Mouse (Mus musculus) kidney, embryonic 14.5 days (tissue): ENCODE measurements around the gene Minpp1. TPM values are rescaled to one million over a fixed set of nuclear protein-coding genes. Genes with fewer than 3 reads are reported as not detected.

ENCODE experiments used
- ATAC-seq: fragments of 200-750 bp; cut with Nextera tagmentation; 2 replicates; pipeline ENCODE4 v1.8.0; 2017; ENCODE audit warnings: moderate number of reproducible peaks, mild to moderate bottlenecking, moderate TSS enrichment, moderate library complexity; ENCODE audit not compliant: low FRiP score, low TSS enrichment
- H3K27ac ChIP-seq: fragments of 300-500 bp; sonication (generic); 2 replicates; pipeline ENCODE4 v1.5.1; 2014; ENCODE audit warnings: low read depth, mild to moderate bottlenecking, low read length, moderate library complexity, mixed read lengths
- H3K27me3 ChIP-seq: fragments of 300-500 bp; sonication (generic); 2 replicates; pipeline ENCODE4 v1.6.1; 2014; ENCODE audit warnings: mild to moderate bottlenecking, low read length; ENCODE audit not compliant: control insufficient read depth, insufficient read depth
- H3K36me3 ChIP-seq: fragments of 300-500 bp; sonication (generic); 2 replicates; pipeline ENCODE4 v1.6.1; 2014; ENCODE audit warnings: low read length, mixed read lengths; ENCODE audit not compliant: control insufficient read depth, insufficient read depth
- H3K4me1 ChIP-seq: fragments of 300-500 bp; sonication (generic); 2 replicates; pipeline ENCODE4 v1.6.1; 2014; ENCODE audit warnings: low read length, mixed read lengths; ENCODE audit not compliant: control insufficient read depth, insufficient read depth
- H3K4me2 ChIP-seq: fragments of 300-500 bp; sonication (generic); replicated peaks from 2 replicates; pipeline ENCODE4 v1.6.1; 2014; ENCODE audit warnings: low read depth, mild to moderate bottlenecking, low read length
- H3K4me3 ChIP-seq: fragments of 300-500 bp; sonication (generic); 2 replicates; pipeline ENCODE4 v1.5.1; 2014; ENCODE audit warnings: mild to moderate bottlenecking, low read length
- H3K9ac ChIP-seq: fragments of 300-500 bp; sonication (generic); 2 replicates; pipeline ENCODE4 v1.6.1; 2014; ENCODE audit warnings: low read depth, mild to moderate bottlenecking, low read length, moderate library complexity
- H3K9me3 ChIP-seq: fragments of 300-500 bp; sonication (generic); 2 replicates; pipeline ENCODE4 v1.6.1; 2016; ENCODE audit warnings: low read length; ENCODE audit not compliant: control insufficient read depth
- WGBS: fragments of 180-500 bp; shearing (Covaris S2); extraction: QIAGEN DNeasy Blood & Tissue Kit; methylation state at CpG from one replicate; pipeline ENCODE4 v1.1.7; 2014; 5-methylcytosine and 5-hydroxymethylcytosine counted together
- polyA plus RNA-seq: library from polyadenylated mRNA; unstranded; fragments of >200 nt; fragmentation: Nextera tagmentation; extraction: Ambion mirVana; gene quantifications from 2 replicates; pipeline ENCODE4 v1.2.1, GENCODE M21; 2014

The Minpp1 gene
- polyA plus RNA-seq, 1 experiment from 2014 or later: 82.4 TPM

GRCm38 (mm10) chr19:32527139-32527538 is 41.6 kb downstream of the Minpp1 start:
- no peak for ATAC-seq
- H3K4me3 ChIP-seq: no peak overlapping the region
- H3K27me3 ChIP-seq: no peaks in the 10 kb centered on the region
- WGBS: 95% methylated on average over 5 of the region's 5 CpGs
- no peak overlapping the region for H3K27ac ChIP-seq
- H3K36me3 ChIP-seq: no peaks in the 10 kb centered on the region
- H3K4me2 ChIP-seq: no peak overlapping the region
- H3K9ac ChIP-seq: no peak overlapping the region
- H3K9me3 ChIP-seq: no peaks in the 10 kb centered on the region
- H3K4me1 ChIP-seq: no peaks in the 10 kb centered on the region

- Histone ChIP-seq H3K4me2 (no peak overlapping the region), H3K36me3 (no peaks in the 10 kb centered on the region), H3K27ac (no peak overlapping the region), H3K9ac (no peak overlapping the region), H3K27me3 (no peaks in the 10 kb centered on the region), H3K4me3 (no peak overlapping the region), H3K9me3 (no peaks in the 10 kb centered on the region), H3K4me1 (no peaks in the 10 kb centered on the region)
- WGBS: 65% methylated on average over 3 of the region's 3 CpGs
- no peak for ATAC-seq
Measured at GRCm38 (mm10) chr19:32528723-32529122, 43.2 kb downstream of the Minpp1 start.

- H3K4me2 ChIP-seq: no peak overlapping the region
- H3K4me1 ChIP-seq: no peaks in the 10 kb centered on the region
- H3K4me3 ChIP-seq: no peak overlapping the region
- H3K27me3 ChIP-seq: no peaks in the 10 kb centered on the region
- H3K9ac ChIP-seq: no peak overlapping the region
- H3K9me3 ChIP-seq: no peaks in the 10 kb centered on the region
- no peak for ATAC-seq
- H3K27ac ChIP-seq: no peak overlapping the region
- WGBS: 91% methylated on average over 11 of the region's 11 CpGs
- no peaks in the 10 kb centered on the region for H3K36me3 ChIP-seq
Measured at GRCm38 (mm10) chr19:32529252-32529942, 43.8 kb downstream of the Minpp1 start.

- Histone ChIP-seq H3K27ac (no peak overlapping the region), H3K4me3 (no peak overlapping the region), H3K27me3 (no peaks in the 10 kb centered on the region), H3K4me1 (no peaks in the 10 kb centered on the region), H3K9me3 (no peaks in the 10 kb centered on the region), H3K9ac (no peak overlapping the region), H3K4me2 (no peak overlapping the region), H3K36me3 (no peaks in the 10 kb centered on the region)
- ATAC-seq: no peak
- WGBS: 90% methylated on average over 7 of the region's 7 CpGs
Measured at GRCm38 (mm10) chr19:32530296-32530695, 44.7 kb downstream of the Minpp1 start.

GRCm38 (mm10) chr19:32532331-32532730 is 46.8 kb downstream of the Minpp1 start:
- no peak overlapping the region for H3K9ac ChIP-seq
- H3K27ac ChIP-seq: no peak overlapping the region
- WGBS: 80% methylated on average over 3 of the region's 3 CpGs
- H3K4me1 ChIP-seq: no peaks in the 10 kb centered on the region
- ATAC-seq: no peak
- no peaks in the 10 kb centered on the region for H3K27me3 ChIP-seq
- H3K4me3 ChIP-seq: no peak overlapping the region
- no peak overlapping the region for H3K4me2 ChIP-seq
- no peaks in the 10 kb centered on the region for H3K36me3 ChIP-seq
- H3K9me3 ChIP-seq: no peaks in the 10 kb centered on the region

GRCm38 (mm10) chr19:32532737-32533505 is 47.4 kb downstream of the Minpp1 start:
- WGBS: 83% methylated on average over 7 of the region's 7 CpGs
- Histone ChIP-seq H3K9me3 (no peaks in the 10 kb centered on the region), H3K9ac (no peak overlapping the region), H3K4me1 (no peaks in the 10 kb centered on the region), H3K27ac (no peak overlapping the region), H3K27me3 (no peaks in the 10 kb centered on the region), H3K36me3 (no peaks in the 10 kb centered on the region), H3K4me2 (no peak overlapping the region), H3K4me3 (no peak overlapping the region)
- ATAC-seq: no peak

GRCm38 (mm10) chr19:32534887-32535286 is 49.3 kb downstream of the Minpp1 start:
- Histone ChIP-seq H3K9me3 (no peaks in the 10 kb centered on the region), H3K27me3 (no peaks in the 10 kb centered on the region), H3K27ac (no peak overlapping the region), H3K9ac (no peak overlapping the region), H3K4me2 (no peak overlapping the region), H3K36me3 (no peaks in the 10 kb centered on the region), H3K4me1 (no peaks in the 10 kb centered on the region), H3K4me3 (no peak overlapping the region)
- ATAC-seq: no peak

- ATAC-seq: no peak
- H3K9me3 ChIP-seq: no peaks in the 10 kb centered on the region
- H3K27me3 ChIP-seq: no peaks in the 10 kb centered on the region
- no peak overlapping the region for H3K27ac ChIP-seq
- H3K4me2 ChIP-seq: no peak overlapping the region
- no peak overlapping the region for H3K4me3 ChIP-seq
- no peak overlapping the region for H3K9ac ChIP-seq
- no peaks in the 10 kb centered on the region for H3K36me3 ChIP-seq
- no peaks in the 10 kb centered on the region for H3K4me1 ChIP-seq
- WGBS: 86% methylated on average over 9 of the region's 9 CpGs
Measured at GRCm38 (mm10) chr19:32542784-32543490, 57.4 kb downstream of the Minpp1 start.

- Histone ChIP-seq H3K27ac (no peak overlapping the region), H3K9me3 (no peaks in the 10 kb centered on the region), H3K27me3 (no peaks in the 10 kb centered on the region), H3K4me1 (no peaks in the 10 kb centered on the region), H3K36me3 (no peaks in the 10 kb centered on the region), H3K4me3 (no peak overlapping the region), H3K4me2 (no peak overlapping the region), H3K9ac (no peak overlapping the region)
- ATAC-seq: no peak
- WGBS: 69% methylated on average over 3 of the region's 3 CpGs
Measured at GRCm38 (mm10) chr19:32547396-32547795, 61.8 kb downstream of the Minpp1 start.
